Mouse (Mus musculus): ENCODE results near the gene Gm3005. TPM values are rescaled to one million over a fixed set of nuclear protein-coding genes. Genes with fewer than 3 reads are reported as not detected.
"Not testable (repeated sequence)": the region's sequence is repeated elsewhere in the genome, so short reads cannot be mapped to it uniquely, and the experiment has no call there.

The Gm3005 gene
- total RNA-seq (2015; ENCODE audit: low replicate concordance) (not detected in 2 replicates), total RNA-seq (2017; ENCODE audit: low replicate concordance) (not detected in 2 replicates)

- not testable (repeated sequence) for ATAC-seq (replicated peaks; ENCODE audit: low FRiP score, poor library complexity, severe bottlenecking)
These were observed at the start of gene Gm3005 for GRCm38 (mm10) chr14:3427803-3428202. Gene Gm3005 (plus strand): TSS chr14:3428103.

- ATAC-seq (replicated peaks; ENCODE audit: low FRiP score, poor library complexity, severe bottlenecking) = not testable (repeated sequence)
These were observed 33.1 kb upstream of the Gm3005 start, which contains the start of gene Gm10413 for GRCm38 (mm10) chr14:3394793-3395192. Gene Gm10413 (plus strand): TSS chr14:3395093.

GRCm38 (mm10) chr14:3412314-3412713 lies 15.6 kb upstream of the Gm3005 start, which contains the start of gene Gm10409:
Gene Gm10409 (plus strand): TSS chr14:3412614.
- ATAC-seq (replicated peaks; ENCODE audit: low FRiP score, poor library complexity, severe bottlenecking) = not testable (repeated sequence)

- ATAC-seq (replicated peaks; ENCODE audit: low FRiP score, poor library complexity, severe bottlenecking) = not testable (repeated sequence)
These were observed 21.2 kb downstream of the Gm3005 start, which contains the start of gene Gm10408 for GRCm38 (mm10) chr14:3449079-3449478. Gene Gm10408 (plus strand): TSS chr14:3449379.

GRCm38 (mm10) chr14:3634212-3634611 lies 206.3 kb downstream of the Gm3005 start, which contains the start of gene Gm3012:
Gene Gm3012 (plus strand): TSS chr14:3634512.
- not testable (repeated sequence) for ATAC-seq (replicated peaks; ENCODE audit: low FRiP score, poor library complexity, severe bottlenecking)

Other genes starting within 250 kb of the Gm3005 start
- gene Gm5795, start 239.8 kb upstream of the Gm3005 start, total RNA-seq (2015; ENCODE audit: low replicate concordance) = not detected in 2 replicates
- gene Gm5795, start 239.8 kb upstream of the Gm3005 start, total RNA-seq (2017; ENCODE audit: low replicate concordance) = not detected in 2 replicates
- gene D830030K20Rik, start 219.6 kb upstream of the Gm3005 start, total RNA-seq (2015; ENCODE audit: low replicate concordance) = not detected in 2 replicates
- gene D830030K20Rik, start 219.6 kb upstream of the Gm3005 start, total RNA-seq (2017; ENCODE audit: low replicate concordance) = not detected in 2 replicates
- not detected in 2 replicates for gene Gm2956, start 95.5 kb upstream of the Gm3005 start, total RNA-seq (2015; ENCODE audit: low replicate concordance)
- gene Gm2956, start 95.5 kb upstream of the Gm3005 start, total RNA-seq (2017; ENCODE audit: low replicate concordance) = not detected in 2 replicates
- gene Gm10413, start 33.0 kb upstream of the Gm3005 start, total RNA-seq (2015; ENCODE audit: low replicate concordance) = not detected in 2 replicates
- not detected in 2 replicates for gene Gm10413, start 33.0 kb upstream of the Gm3005 start, total RNA-seq (2017; ENCODE audit: low replicate concordance)
- gene Gm10409, start 15.5 kb upstream of the Gm3005 start, total RNA-seq (2015; ENCODE audit: low replicate concordance) = not detected in 2 replicates
- gene Gm10409, start 15.5 kb upstream of the Gm3005 start, total RNA-seq (2017; ENCODE audit: low replicate concordance) = not detected in 2 replicates
- not detected in 2 replicates for gene Gm10408, start 21.3 kb downstream of the Gm3005 start, total RNA-seq (2015; ENCODE audit: low replicate concordance)
- not detected in 2 replicates for gene Gm10408, start 21.3 kb downstream of the Gm3005 start, total RNA-seq (2017; ENCODE audit: low replicate concordance)
- not detected in 2 replicates for gene Gm3012, start 206.4 kb downstream of the Gm3005 start, total RNA-seq (2015; ENCODE audit: low replicate concordance)
- not detected in 2 replicates for gene Gm3012, start 206.4 kb downstream of the Gm3005 start, total RNA-seq (2017; ENCODE audit: low replicate concordance)
- gene Gm3020, start 223.9 kb downstream of the Gm3005 start, total RNA-seq (2015; ENCODE audit: low replicate concordance) = not detected in 2 replicates
- not detected in 2 replicates for gene Gm3020, start 223.9 kb downstream of the Gm3005 start, total RNA-seq (2017; ENCODE audit: low replicate concordance)

Measured in erythroblast, adult 5-6 weeks (primary cell).